Mouse (Mus musculus): ENCODE measurements around the gene Gm20518.

The Gm20518 gene

DNA sequence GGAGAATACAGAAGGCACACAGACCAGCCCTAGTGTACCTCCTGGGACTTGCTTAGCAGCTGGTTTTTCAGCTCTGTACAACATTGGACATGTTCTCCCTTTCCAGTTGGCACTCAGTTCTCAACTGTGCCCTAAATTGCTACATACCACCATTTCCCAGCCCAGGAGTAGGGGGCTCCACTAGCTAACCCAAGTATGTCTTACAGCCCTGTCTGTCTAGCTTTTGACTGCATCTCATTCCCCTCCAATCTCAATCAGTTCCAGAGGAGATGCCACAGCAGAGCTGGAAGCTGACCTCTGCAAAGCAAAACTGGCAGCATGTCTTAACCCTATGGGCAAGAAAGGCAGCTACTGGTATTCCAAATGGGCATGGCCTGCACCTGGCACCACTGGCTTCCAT, 4.6 kb upstream of the Gm20518 start:
- no peak for DNase-seq (ENCODE audit: low read depth, low spot score)

DNA sequence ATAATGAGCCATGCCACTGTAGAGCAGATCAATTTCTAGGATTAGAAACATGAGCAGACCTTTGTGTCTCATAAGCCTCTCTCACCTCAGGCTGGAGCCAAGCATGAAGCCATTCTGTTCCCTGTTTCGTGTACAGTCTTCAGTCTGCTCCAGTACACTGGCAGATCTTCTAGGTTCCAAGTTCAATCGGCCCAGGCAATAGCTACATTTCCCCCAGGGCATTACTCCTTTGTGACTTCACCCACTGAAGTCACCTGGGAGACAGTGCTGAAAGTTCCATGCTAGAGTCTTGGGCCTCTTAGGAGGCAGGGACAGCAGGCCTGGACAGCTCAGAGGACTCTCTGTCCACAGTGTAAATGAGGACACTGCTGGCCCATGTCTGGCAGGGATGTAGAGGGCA, 2.5 kb upstream of the Gm20518 start, which contains the start of gene Tssk1:
Gene Tssk1, plus strand, starts transcription at position 301 of the 400 bp plus-strand sequence.
- DNase-seq (ENCODE audit: low read depth, low spot score), result no peak

- peak; percentile 91 for DNase-seq (ENCODE audit: low read depth, low spot score)
These were observed 1.1 kb upstream of the Gm20518 start for GRCm38 (mm10) chr16:17892606-17893005.

DNA sequence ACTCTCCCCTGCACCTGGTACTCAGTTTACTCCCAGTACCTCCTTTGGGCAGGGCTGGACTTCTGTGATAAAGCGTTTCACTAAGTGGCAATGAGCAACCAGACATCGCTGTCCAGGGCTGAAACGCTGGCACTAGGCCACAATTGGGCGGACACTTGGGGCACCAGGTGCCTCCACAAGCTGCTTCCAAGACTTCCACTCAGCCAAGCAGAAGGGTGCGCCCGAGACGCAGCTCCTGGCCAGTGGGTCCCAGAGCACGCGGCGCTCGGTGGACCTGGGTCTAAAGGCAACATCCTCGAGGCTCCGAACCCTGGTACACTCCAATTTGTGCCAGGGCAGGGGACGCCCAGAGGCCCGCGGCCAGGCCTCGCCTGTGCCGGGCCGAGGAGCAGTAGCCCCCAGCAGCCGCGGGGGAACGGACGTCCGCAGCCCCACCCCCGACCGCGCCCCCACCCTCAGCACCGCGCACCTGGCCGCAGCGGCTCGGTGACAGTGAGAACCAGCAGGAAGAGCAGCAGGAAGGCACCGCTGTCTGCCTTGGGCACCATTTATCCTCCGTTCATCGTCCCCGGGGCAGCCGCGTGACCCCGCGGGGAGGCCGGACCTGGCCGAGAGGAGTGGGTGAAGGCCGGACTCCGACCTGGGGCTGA, 429 bp downstream of the Gm20518 start:
- DNase-seq (ENCODE audit: low read depth, low spot score), result peak; percentile 95

DNA sequence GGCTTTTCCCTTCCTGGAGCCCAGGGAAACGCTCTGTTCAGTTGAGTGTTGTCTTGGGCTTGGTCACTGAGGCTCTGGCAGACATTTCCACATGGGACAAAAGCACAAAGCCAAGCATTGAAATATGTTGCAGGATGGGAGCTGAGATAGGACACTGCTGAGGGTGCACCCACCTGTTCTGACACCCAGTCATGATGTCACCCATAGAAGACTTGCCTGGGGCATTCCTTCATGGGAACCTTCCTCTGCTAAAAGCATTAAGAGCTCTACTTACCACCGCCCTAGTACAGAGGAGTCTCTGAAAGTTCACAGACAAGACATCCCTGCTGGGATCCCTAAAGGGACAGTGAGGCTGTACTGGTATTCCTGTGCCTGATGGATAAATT, 1.1 kb downstream of the Gm20518 start:
- DNase-seq (ENCODE audit: low read depth, low spot score), result no peak

GRCm38 (mm10) chr16:17889689-17890341, 1.7 kb downstream of the Gm20518 start:
- peak; percentile 61 for DNase-seq (ENCODE audit: low read depth, low spot score)

DNA sequence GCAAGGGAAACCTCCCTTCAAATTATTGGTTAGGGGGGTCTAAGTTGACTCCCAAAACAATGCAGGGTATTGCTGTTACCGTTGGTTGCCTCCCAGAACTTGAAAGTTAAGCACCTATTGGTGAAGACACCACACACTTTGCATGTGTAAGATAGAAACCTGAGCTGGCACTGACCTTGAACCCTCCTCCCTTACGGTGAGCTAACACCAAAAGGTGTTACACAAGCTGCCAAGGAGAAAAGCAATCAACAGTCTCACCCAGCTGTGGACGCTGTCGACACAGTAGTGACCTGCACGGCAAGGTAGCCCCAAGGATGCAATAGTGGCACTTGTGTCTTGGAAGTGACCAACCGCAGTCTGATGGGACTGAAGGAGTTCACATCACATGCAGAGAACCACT, 7.4 kb downstream of the Gm20518 start:
- DNase-seq (ENCODE audit: low read depth, low spot score), result no peak

- DNase-seq (ENCODE audit: low read depth, low spot score), result no peak
These were observed 9.3 kb downstream of the Gm20518 start for GRCm38 (mm10) chr16:17882196-17882595.

- peak; percentile 69 for DNase-seq (ENCODE audit: low read depth, low spot score)
These were observed 11.9 kb downstream of the Gm20518 start for GRCm38 (mm10) chr16:17879571-17879970.

GRCm38 (mm10) chr16:17876096-17876495, 15.4 kb downstream of the Gm20518 start:
- no peak for DNase-seq (ENCODE audit: low read depth, low spot score)

DNA sequence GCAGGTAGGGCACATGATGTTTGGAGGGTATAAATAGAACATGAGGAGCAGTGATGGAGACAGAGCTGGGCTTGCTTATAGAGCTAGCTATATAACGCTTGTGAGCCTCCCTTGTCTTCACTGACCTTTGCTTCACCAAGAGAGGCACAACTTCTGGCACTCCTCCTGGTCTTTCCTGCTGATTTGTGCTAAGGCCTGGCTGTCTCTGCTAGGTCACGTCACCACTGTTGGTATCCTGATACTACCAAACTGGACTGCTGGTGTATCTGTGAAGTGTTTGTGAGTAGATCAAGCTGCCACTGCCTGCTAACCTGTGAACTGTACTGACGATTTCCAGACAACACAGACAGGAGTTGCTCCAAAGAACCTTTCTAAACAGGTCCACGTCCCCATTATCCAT, 16.3 kb downstream of the Gm20518 start:
- peak; percentile 82 for DNase-seq (ENCODE audit: low read depth, low spot score)

DNA sequence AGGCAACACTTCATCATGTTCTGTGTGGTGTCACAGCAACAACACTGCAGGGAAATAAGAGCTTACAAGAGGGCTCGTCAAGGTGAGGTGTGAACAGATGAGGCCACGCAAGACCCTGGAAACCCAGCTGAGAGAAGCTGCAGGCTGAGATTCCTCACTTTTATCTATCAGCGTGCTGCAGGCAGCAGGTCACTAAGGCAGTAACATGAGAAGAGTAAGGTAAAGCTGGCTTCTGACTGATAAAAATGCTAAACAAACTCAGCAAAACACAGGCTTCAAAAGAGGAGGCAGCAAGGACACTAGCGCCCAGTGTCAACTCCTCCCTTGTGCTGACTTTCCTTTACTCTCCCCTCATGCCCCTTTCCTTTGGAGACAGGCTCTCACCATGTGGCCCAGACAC, 18.5 kb downstream of the Gm20518 start:
- DNase-seq (ENCODE audit: low read depth, low spot score), result no peak

- DNase-seq (ENCODE audit: low read depth, low spot score), result no peak
These were observed 20.2 kb downstream of the Gm20518 start for GRCm38 (mm10) chr16:17871248-17871647.

DNA sequence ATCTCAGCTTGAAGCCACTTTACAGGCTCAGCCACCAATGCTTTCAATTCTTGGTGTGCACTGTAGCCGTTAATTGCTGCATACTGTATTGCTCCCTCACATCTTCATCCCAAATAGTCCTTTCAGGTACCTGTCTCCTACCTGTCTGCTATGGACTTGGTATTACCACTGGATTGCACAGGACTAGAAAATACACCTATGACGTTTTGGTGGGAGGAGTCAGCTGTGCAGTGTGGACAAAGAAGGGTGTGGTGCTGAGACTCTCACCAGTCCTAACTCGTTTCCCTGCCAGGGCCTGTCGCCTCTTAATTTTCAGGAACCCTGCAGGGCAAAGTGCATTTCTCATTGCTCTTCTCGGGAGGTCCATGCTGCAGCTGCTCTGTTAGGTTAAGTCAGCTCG, 25.7 kb downstream of the Gm20518 start:
- peak; percentile 51 for DNase-seq (ENCODE audit: low read depth, low spot score)

DNA sequence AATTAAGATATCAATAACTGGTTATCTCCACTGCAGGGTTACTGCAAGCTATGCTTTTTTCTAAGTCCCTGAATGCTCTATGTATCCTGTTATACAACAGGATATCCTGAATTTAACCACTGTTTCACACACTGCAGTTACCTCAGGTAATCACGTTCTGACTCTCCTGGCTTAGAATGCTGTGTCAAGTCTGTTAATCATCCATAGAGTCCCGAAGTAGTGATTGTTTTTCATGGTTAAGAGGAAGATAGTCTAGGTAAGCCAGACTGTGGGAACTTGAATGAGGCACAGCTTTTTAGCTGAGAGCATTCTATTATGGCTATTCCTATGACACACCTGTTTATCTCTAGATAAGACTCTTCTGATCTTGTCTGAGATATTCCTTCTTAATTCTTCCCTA, 26.2 kb downstream of the Gm20518 start:
- DNase-seq (ENCODE audit: low read depth, low spot score), result no peak

GRCm38 (mm10) chr16:17858592-17858991, 32.9 kb downstream of the Gm20518 start:
- DNase-seq (ENCODE audit: low read depth, low spot score), result peak; percentile 70

- no peak for DNase-seq (ENCODE audit: low read depth, low spot score)
These were observed 34.3 kb downstream of the Gm20518 start for GRCm38 (mm10) chr16:17857157-17857556.

- peak; percentile 63 for DNase-seq (ENCODE audit: low read depth, low spot score)
These were observed 38.2 kb downstream of the Gm20518 start for GRCm38 (mm10) chr16:17853263-17853662.

- DNase-seq (ENCODE audit: low read depth, low spot score), result peak; percentile 98
These were observed 39.6 kb downstream of the Gm20518 start for GRCm38 (mm10) chr16:17851860-17852259.

GRCm38 (mm10) chr16:17851331-17851730, 40.1 kb downstream of the Gm20518 start:
- peak; percentile 64 for DNase-seq (ENCODE audit: low read depth, low spot score)

GRCm38 (mm10) chr16:17849486-17849885, 42.0 kb downstream of the Gm20518 start:
- no peak for DNase-seq (ENCODE audit: low read depth, low spot score)

DNA sequence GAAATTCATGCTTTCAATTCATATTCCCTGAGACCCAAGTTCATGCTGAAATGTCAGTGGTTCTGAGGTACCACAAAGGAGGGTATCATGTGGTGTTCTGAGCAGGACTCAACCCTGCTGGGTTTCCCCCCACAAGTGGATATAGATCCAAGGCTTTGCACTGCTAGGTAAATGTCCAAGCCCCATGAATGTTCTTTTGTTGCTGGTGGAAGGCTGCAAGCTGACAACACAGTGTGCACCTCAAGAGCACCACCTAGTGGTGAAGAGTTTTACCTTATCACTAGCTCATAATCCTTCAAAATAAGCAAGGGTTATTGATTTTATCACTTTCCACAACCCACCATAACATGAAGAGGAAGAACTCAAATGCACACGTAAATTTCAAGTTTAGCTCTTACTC, 42.5 kb downstream of the Gm20518 start:
- peak; percentile 91 for DNase-seq (ENCODE audit: low read depth, low spot score)

DNA sequence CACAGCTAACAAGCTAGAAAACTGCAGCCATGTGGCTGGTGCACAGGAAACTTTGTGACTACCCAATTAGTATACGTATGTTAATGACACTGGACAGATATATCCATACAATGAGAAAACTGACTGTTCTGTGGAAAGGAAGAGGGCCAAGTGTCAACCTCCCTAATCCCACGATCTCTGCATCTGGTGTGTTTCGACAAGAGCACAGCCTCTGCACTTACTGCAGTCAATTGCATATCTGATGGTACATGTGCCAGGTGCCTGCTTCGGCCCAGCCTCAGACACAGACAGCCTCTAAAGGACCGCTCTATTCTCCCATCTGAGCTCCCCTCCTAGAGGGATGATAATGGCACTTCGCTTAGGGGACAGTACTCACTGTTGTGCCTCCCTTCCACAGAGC, 43.0 kb downstream of the Gm20518 start:
- DNase-seq (ENCODE audit: low read depth, low spot score), result no peak

All from brain, adult 2 months (tissue).